In genomic region chr1:133800512-133800911, GRCm38 (mm10) we compare ENCODE assay signal across 8 mouse cellular contexts. TPM values are rescaled to one million over a fixed set of nuclear protein-coding genes. Genes with fewer than 3 reads are reported as not detected.
DNase-seq lines count a peak whose midpoint lies in the region; ATAC-seq and TF ChIP-seq lines count a peak whose summit lies in the region.

No protein-coding gene starts in this region.

- H3K4me3 ChIP-seq in left cerebral cortex, adult 2 months: peak overlapping the region; percentile 64
- peak overlapping the region; percentile 86 for H3K4me3 ChIP-seq in brown adipose tissue, adult 24 weeks (ENCODE audit: insufficient read depth, low read depth, low read length)
- peak overlapping the region; percentile 48 for H3K4me3 ChIP-seq in forebrain, postnatal 0 days (ENCODE audit: low read depth, low read length)
- peak overlapping the region; percentile 22; the same call in 1 of the 2 replicates for H3K4me3 ChIP-seq in macrophage (ENCODE audit: inconsistent target)

- intact Hi-C loops in left cerebral cortex, adult 2 months (cut with DNase I): loop anchor here (1.0 to 2.0 kb wide), 2 partner anchors 64 to 97 kb away; no protein-coding TSS in a partner anchor

- no peaks in the 10 kb centered on the region for H3K79me2 ChIP-seq in macrophage (ENCODE audit: inconsistent target)

- no peak for TF ChIP-seq CTCF in left cerebral cortex, adult 2 months (IDR thresholded peaks at IDR 0.05)
- no peak for TF ChIP-seq CTCF in forebrain, postnatal 0 days (IDR thresholded peaks at IDR 0.05; ENCODE audit: low read depth)

- H3K4me2 ChIP-seq in forebrain, postnatal 0 days (ENCODE audit: low read depth): peak overlapping the region; percentile 76

- H3K27ac ChIP-seq in left cerebral cortex, adult 2 months: peak overlapping the region; percentile 63
- H3K27ac ChIP-seq in brown adipose tissue, adult 24 weeks (replicated peaks; ENCODE audit: low read depth, low read length): peak overlapping the region; percentile 20
- H3K27ac ChIP-seq in forebrain, postnatal 0 days (ENCODE audit: low read depth, low read length): 0 out of 2 replicates have a peak overlapping the region, but pooled peaks have one; percentile 5
- H3K27ac ChIP-seq in macrophage: no peak overlapping the region

- no peaks in the 10 kb centered on the region for H3K27me3 ChIP-seq in forebrain, postnatal 0 days (ENCODE audit: insufficient read depth, low read length)

- no peaks in the 10 kb centered on the region for H3K36me3 ChIP-seq in forebrain, postnatal 0 days (ENCODE audit: insufficient read depth)
- H3K36me3 ChIP-seq in macrophage (ENCODE audit: inconsistent target): no peaks in the 10 kb centered on the region

- ATAC-seq in forebrain, postnatal 0 days: peak; percentile 32; the same call in 1 of the 2 replicates

- peak overlapping the region; percentile 31; the same call in 1 of the 2 replicates for H3K9ac ChIP-seq in forebrain, postnatal 0 days

- H3K4me1 ChIP-seq in brown adipose tissue, adult 24 weeks (ENCODE audit: control insufficient read depth, insufficient read depth, insufficient read length, low read length): peaks cover 8% of the 10 kb centered on the region
- peaks cover 8% of the 10 kb centered on the region; the same call in 1 of the 2 replicates for H3K4me1 ChIP-seq in forebrain, postnatal 0 days (ENCODE audit: insufficient read depth)

- WGBS in forebrain, postnatal 0 days: 2% methylated on average over 16 of the region's 16 CpGs
- 3% methylated on average over 16 of the region's 16 CpGs for WGBS in macrophage (ENCODE audit: missing documents)

- H3K9me3 ChIP-seq in forebrain, postnatal 0 days (ENCODE audit: low read length): no peaks in the 10 kb centered on the region

- no peak for DNase-seq in left cerebral cortex, adult 2 months (ENCODE audit: extremely low spot score in 1 of 2, low spot score in 2 of 2)
- no peak for DNase-seq in left cerebral cortex, adult 18-20 months (ENCODE audit: low spot score in 2 of 2)
- DNase-seq in forebrain, postnatal 0 days: peak; percentile 18
- DNase-seq in urinary bladder, adult 2 months (ENCODE audit: low spot score): no peak
- DNase-seq in adrenal gland, postnatal 25 days: no peak
- no peak for DNase-seq in frontal cortex, postnatal 36 days (ENCODE audit: low spot score in 2 of 2)

RNA-seq across cellular contexts. Expression of gene Atp2b4, which starts 0.3 kb away (rescaled TPM):
- total RNA-seq in left cerebral cortex, adult 2 months (2021): 100 to 1,000 TPM; 245 to 247 TPM
- 100 to 1,000 TPM; 221 to 267 TPM for total RNA-seq in left cerebral cortex, adult 18-20 months (2021)
- polyA plus RNA-seq in brown adipose tissue, adult 24 weeks (2012; ENCODE audit: insufficient read depth, insufficient read length, missing spikeins): 7.3 and 9.6 TPM in 2 replicates
- 60.2 and 69.1 TPM in 2 replicates for total RNA-seq in forebrain, postnatal 0 days (2014; rRNA removed)
- polyA plus RNA-seq in forebrain, postnatal 0 days (2015; fragmentation: Nextera tagmentation; extraction: Ambion mirVana): 6.5 and 11.4 TPM in 2 replicates
- total RNA-seq in macrophage (2018; cell fraction: chromatin; rRNA removed): 10 to 100 TPM in 3 of 26 experiments, 1 to 10 TPM in 12, under 1 TPM in 11; 0.13 to 48.6 (median 1.9) TPM
- total RNA-seq in macrophage (2018; cell fraction: cytosol; rRNA removed): 1 to 10 TPM in 7 of 26 experiments, under 1 TPM in 19; 0.09 to 3.0 (median 0.49) TPM
- 10 to 100 TPM in 2 of 26 experiments, 1 to 10 TPM in 12, under 1 TPM in 12; 0.18 to 17.6 (median 1.1) TPM for total RNA-seq in macrophage (2018; cell fraction: nucleus; rRNA removed)
- polyA plus RNA-seq in macrophage (2018): 0.16 to 0.51 TPM (median 0.43 TPM) in 3 replicates
- 113 and 189 TPM in 2 replicates for polyA plus RNA-seq in urinary bladder, adult 2 months (2012; rRNA removed)
- total RNA-seq in adrenal gland, postnatal 25 days (2021): 20.7 and 25.7 TPM in 2 replicates

Comparison
In these comparisons a context has a peak if more than half of its experiments do, and no peak if none do; other contexts are left out.
1. H3K4me3 ChIP-seq: peak in every context shown above with its lines; median percentile 86 in brown adipose tissue, adult 24 weeks; 64 in left cerebral cortex, adult 2 months; 48 in forebrain, postnatal 0 days; 22 in macrophage.